Comparison of ENCODE assay signal across 8 mouse cellular contexts in genomic region chr12:79859354-79860247, GRCm38 (mm10).
DNase-seq lines count a peak whose midpoint lies in the region; ATAC-seq and TF ChIP-seq lines count a peak whose summit lies in the region.

No protein-coding gene starts in this region.

- WGBS in lung, embryonic 14.5 days, result 10% methylated on average over 14 of the region's 14 CpGs
- WGBS in stomach, embryonic 14.5 days, result 19% methylated on average over 14 of the region's 14 CpGs

- H3K9me3 ChIP-seq in lung, embryonic 14.5 days (ENCODE audit: low read depth, low read length), result no peaks in the 10 kb centered on the region
- no peaks in the 10 kb centered on the region; the same call in 1 of the 2 replicates for H3K9me3 ChIP-seq in stomach, embryonic 14.5 days (ENCODE audit: control insufficient read depth, low read depth, low read length)

- H3K36me3 ChIP-seq in lung, embryonic 14.5 days (ENCODE audit: insufficient read depth), result no peaks in the 10 kb centered on the region
- no peaks in the 10 kb centered on the region for H3K36me3 ChIP-seq in stomach, embryonic 14.5 days (ENCODE audit: control insufficient read depth, insufficient read depth, low read length)

- intact Hi-C loops in gastrocnemius, postnatal 14 days (cut with DNase I; ENCODE audit: low total_unique reads), result no loop called here
- intact Hi-C loops in gastrocnemius, postnatal 36 days (cut with DNase I), result no loop called here

- H3K4me1 ChIP-seq in lung, embryonic 14.5 days (ENCODE audit: insufficient read depth), result peaks cover 54% of the 10 kb centered on the region
- peaks cover 51% of the 10 kb centered on the region for H3K4me1 ChIP-seq in stomach, embryonic 14.5 days (ENCODE audit: control insufficient read depth, insufficient read depth, low read length)

- no peak overlapping the region for H3K4me2 ChIP-seq in lung, embryonic 14.5 days
- no peak overlapping the region for H3K4me2 ChIP-seq in stomach, embryonic 14.5 days (replicated peaks; ENCODE audit: low read depth, low read length)

- peak; percentile 51 for DNase-seq in gastrocnemius, postnatal 14 days
- no peak for DNase-seq in gastrocnemius, postnatal 36 days
- DNase-seq in heart, adult 8-10 months (ENCODE audit: low spot score), result peak; percentile 63
- peak; percentile 59 for DNase-seq in kidney, adult 18-20 months
- peak; percentile 92 for DNase-seq in lung, embryonic 14.5 days
- DNase-seq in right cerebral cortex, postnatal 14 days, result no peak
- no peak for DNase-seq in cerebellum, adult 9-10 months

- no peaks in the 10 kb centered on the region for H3K27me3 ChIP-seq in lung, embryonic 14.5 days (ENCODE audit: insufficient read depth, low read length)
- H3K27me3 ChIP-seq in stomach, embryonic 14.5 days (ENCODE audit: control insufficient read depth, insufficient read depth, low read length), result no peaks in the 10 kb centered on the region

- H3K4me3 ChIP-seq in lung, embryonic 14.5 days (ENCODE audit: low read depth, low read length), result no peak overlapping the region
- no peak overlapping the region for H3K4me3 ChIP-seq in stomach, embryonic 14.5 days (ENCODE audit: low read depth, low read length)

- peak overlapping the region; percentile 92 for H3K27ac ChIP-seq in lung, embryonic 14.5 days (ENCODE audit: low read depth)
- peak overlapping the region; percentile 95 for H3K27ac ChIP-seq in stomach, embryonic 14.5 days (ENCODE audit: low read length)

- H3K9ac ChIP-seq in lung, embryonic 14.5 days, result 0 out of 2 replicates have a peak overlapping the region, but pooled peaks have one; percentile 24
- no peak overlapping the region for H3K9ac ChIP-seq in stomach, embryonic 14.5 days (replicated peaks; ENCODE audit: low read depth, low read length)

- no peak for TF ChIP-seq CTCF in lung, embryonic 14.5 days (IDR thresholded peaks at IDR 0.05; ENCODE audit: low read depth)

- ATAC-seq in lung, embryonic 14.5 days (ENCODE audit: insufficient read depth), result peak; percentile 82
- peak; percentile 62 for ATAC-seq in stomach, embryonic 14.5 days (ENCODE audit: insufficient number of reproducible peaks, insufficient read depth, low FRiP score, low read depth)

Comparison
In these comparisons a context has a peak if more than half of its experiments do, and no peak if none do; other contexts are left out.
1. DNase-seq: peak in gastrocnemius, postnatal 14 days (single experiment), heart, adult 8-10 months (single experiment), kidney, adult 18-20 months (single experiment) and lung, embryonic 14.5 days (single experiment); none in gastrocnemius, postnatal 36 days (0 of 2), right cerebral cortex, postnatal 14 days (single experiment) and cerebellum, adult 9-10 months (single experiment).